ENCODE assay signal across 15 mouse cellular contexts in genomic region chr10:88606065-88606464, GRCm38 (mm10). TPM values are rescaled to one million over a fixed set of nuclear protein-coding genes. Genes with fewer than 3 reads are reported as not detected.
"Had no signal": no experiment of that assay in that cellular context is flagged by ENCODE, and none has a peak within 500 bp of the region (broad histone marks: within the 10 kb centered on the region; RNA-seq: fewer than 3 reads in every experiment).

No protein-coding gene starts in this region.

- H3K9ac ChIP-seq: liver, embryonic 14.5 days; neural tube, embryonic 15.5 days had no signal

- H3K27ac ChIP-seq: left cerebral cortex, adult 2 months; liver, embryonic 14.5 days; midbrain, embryonic 10.5 days; neural tube, embryonic 15.5 days had no signal

- DNase-seq: kidney, adult 8-10 months; kidney, postnatal 25 days; lung, adult 2 months; lung, postnatal 36 days; right cerebral cortex, adult 18-20 months; right cerebral cortex, postnatal 25 days; thymus, postnatal 36 days had no signal

- H3K27me3 ChIP-seq: neural tube, embryonic 15.5 days had no signal

- H3K4me2 ChIP-seq: neural tube, embryonic 15.5 days had no signal

- H3K36me3 ChIP-seq: midbrain, embryonic 10.5 days; neural tube, embryonic 15.5 days had no signal

- H3K9me3 ChIP-seq: midbrain, embryonic 10.5 days; neural tube, embryonic 15.5 days had no signal

- ATAC-seq: lung, postnatal 0 days had no signal

- H3K4me3 ChIP-seq: left cerebral cortex, adult 2 months; midbrain, embryonic 10.5 days; myocyte; neural tube, embryonic 15.5 days had no signal

RNA-seq across cellular contexts. Expression of gene Mybpc1, which starts 1.1 kb away (rescaled TPM):
- polyA plus RNA-seq: liver, adult 2 months; small intestine, adult 2 months had no signal
